Mouse (Mus musculus) hindbrain, embryonic 13.5 days (tissue): ENCODE data around the gene Mrpl51. TPM values are rescaled to one million over a fixed set of nuclear protein-coding genes. Genes with fewer than 3 reads are reported as not detected.
A peak's percentile ranks its signal among the peaks of the same experiment; 100 is the strongest.

ENCODE experiments used
- ATAC-seq: fragments of 200-750 bp; cut with Nextera tagmentation; 2 replicates; pipeline ENCODE4 v1.8.0; 2017; ENCODE audit warnings: moderate TSS enrichment; ENCODE audit not compliant: low FRiP score
- H3K27ac ChIP-seq: fragments of 300-500 bp; sonication (generic); 2 replicates; pipeline ENCODE4 v1.5.1; 2015; ENCODE audit warnings: inconsistent platforms, mild to moderate bottlenecking, moderate library complexity
- H3K27me3 ChIP-seq: fragments of 300-500 bp; sonication (generic); 2 replicates; pipeline ENCODE4 v1.6.1; 2015; ENCODE audit warnings: mild to moderate bottlenecking, inconsistent platforms
- H3K36me3 ChIP-seq: fragments of 300-500 bp; sonication (generic); 2 replicates; pipeline ENCODE4 v1.6.1; 2015; ENCODE audit warnings: mild to moderate bottlenecking, inconsistent platforms
- H3K4me1 ChIP-seq: fragments of 300-500 bp; sonication (generic); replicated peaks from 2 replicates; pipeline ENCODE4 v1.6.1; 2015; ENCODE audit warnings: inconsistent platforms
- H3K4me2 ChIP-seq: fragments of 300-500 bp; sonication (generic); 2 replicates; pipeline ENCODE4 v1.6.1; 2015; ENCODE audit warnings: inconsistent platforms, mild to moderate bottlenecking, moderate library complexity
- H3K4me3 ChIP-seq: fragments of 300-500 bp; sonication (generic); 2 replicates; pipeline ENCODE4 v1.5.1; 2015; ENCODE audit warnings: mild to moderate bottlenecking, inconsistent platforms
- H3K9ac ChIP-seq: fragments of 300-500 bp; sonication (generic); 2 replicates; pipeline ENCODE4 v1.6.1; 2015; ENCODE audit warnings: mild to moderate bottlenecking, inconsistent platforms
- H3K9me3 ChIP-seq: fragments of 300-500 bp; sonication (generic); 2 replicates; pipeline ENCODE4 v1.6.1; 2016; ENCODE audit warnings: inconsistent platforms
- WGBS: fragments of 180-500 bp; shearing (Covaris S2); methylation state at CpG from one replicate; pipeline ENCODE4 v1.1.7; 2015; 5-methylcytosine and 5-hydroxymethylcytosine counted together
- polyA plus RNA-seq: library from polyadenylated mRNA; unstranded; fragments of >200 nt; fragmentation: Nextera tagmentation; extraction: Ambion mirVana; gene quantifications from 2 replicates; pipeline ENCODE4 v1.2.1, GENCODE M21; 2015

Gene Mrpl51
- polyA plus RNA-seq, 1 experiment from 2014 or later = 158 TPM

DNA sequence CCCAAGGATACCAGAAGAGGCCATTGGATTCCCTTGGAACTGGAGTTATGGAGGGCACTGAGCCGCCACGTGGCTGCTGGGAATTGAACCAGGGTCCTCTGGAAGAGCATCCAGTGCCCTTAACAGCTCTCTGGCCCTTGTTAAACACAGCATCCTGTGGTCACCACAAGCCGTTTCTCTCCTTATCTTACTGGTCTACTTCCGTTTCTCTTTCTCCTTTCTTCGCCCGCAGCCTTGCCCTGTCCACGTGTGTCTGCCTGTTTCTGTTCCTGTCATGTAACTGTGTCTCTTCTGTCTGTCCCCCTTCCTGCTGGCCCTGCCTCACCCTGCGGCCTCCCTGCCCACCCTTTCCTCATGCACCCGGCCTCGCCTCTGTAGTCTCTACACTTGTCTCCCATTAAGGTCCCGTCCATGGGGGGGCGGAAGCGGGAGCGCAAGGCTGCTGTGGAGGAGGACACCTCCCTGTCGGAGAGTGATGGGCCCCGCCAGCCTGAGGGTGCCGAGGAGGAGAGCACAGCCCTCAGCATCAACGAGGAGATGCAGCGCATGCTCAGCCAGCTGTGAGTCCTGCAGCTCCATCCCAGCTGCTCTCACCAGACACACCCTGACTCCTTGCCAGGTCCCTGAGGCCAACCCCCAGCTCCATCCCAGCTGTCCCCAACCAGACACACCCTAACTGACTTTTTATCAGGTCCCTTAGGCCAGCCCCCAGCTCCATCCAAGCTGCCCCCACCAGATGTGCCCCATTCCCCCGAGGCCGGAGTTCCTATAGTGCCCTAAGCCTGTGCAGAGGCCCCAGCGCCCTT lies 39.2 kb upstream of the Mrpl51 start:
- H3K36me3 ChIP-seq = peaks cover 59% of the 10 kb centered on the region
- peaks cover 33% of the 10 kb centered on the region for H3K4me1 ChIP-seq
- H3K9ac ChIP-seq = no peak overlapping the region; the same call in 1 of the 2 replicates
- no peaks in the 10 kb centered on the region for H3K27me3 ChIP-seq
- no peak overlapping the region for H3K4me3 ChIP-seq
- no peaks in the 10 kb centered on the region for H3K9me3 ChIP-seq
- WGBS = 83% methylated on average over 22 of the region's 22 CpGs
- no peak overlapping the region for H3K4me2 ChIP-seq
- H3K27ac ChIP-seq = no peak overlapping the region
- ATAC-seq = no peak

DNA sequence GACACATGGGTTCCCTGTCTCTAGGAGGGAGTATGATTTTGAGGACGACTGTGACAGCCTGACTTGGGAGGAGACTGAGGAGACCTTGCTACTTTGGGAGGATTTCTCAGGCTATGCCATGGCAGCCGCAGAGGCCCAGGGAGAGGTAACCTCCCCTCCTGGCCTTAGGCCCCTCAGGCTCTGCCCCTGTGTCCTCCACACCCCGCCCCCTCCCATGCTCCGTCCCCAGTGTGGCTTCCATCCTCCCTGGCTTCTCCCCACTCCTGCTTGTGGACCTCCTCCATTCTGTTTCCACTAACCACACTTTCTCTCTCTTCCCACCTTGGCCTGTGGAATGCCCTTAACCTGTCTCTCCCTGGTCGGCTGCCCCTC lies 38.6 kb upstream of the Mrpl51 start:
- ATAC-seq = no peak
- peaks cover 63% of the 10 kb centered on the region for H3K36me3 ChIP-seq

DNA sequence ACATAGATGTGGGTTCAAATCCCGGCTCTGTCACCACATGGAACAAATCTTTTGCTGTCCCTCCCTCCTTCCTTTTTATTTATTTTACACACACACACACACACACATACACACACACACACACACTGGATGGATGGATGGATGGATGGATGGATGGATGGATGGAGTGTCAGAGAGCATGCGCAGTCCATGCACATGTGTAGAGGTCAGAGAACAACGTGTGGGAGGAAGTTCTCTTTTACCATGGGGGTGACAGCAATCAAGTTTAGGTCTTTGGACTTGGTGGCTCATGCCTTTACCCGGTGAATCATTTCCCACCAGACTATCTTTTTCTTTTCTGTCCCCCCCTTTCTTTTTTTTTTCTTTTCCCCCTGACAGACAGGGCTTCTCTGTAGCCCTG lies 37.9 kb upstream of the Mrpl51 start:
- Histone ChIP-seq H3K36me3 (peaks cover 67% of the 10 kb centered on the region), H3K4me2 (no peak overlapping the region), H3K9ac (no peak overlapping the region), H3K27ac (no peak overlapping the region), H3K4me1 (peaks cover 26% of the 10 kb centered on the region), H3K27me3 (no peaks in the 10 kb centered on the region), H3K4me3 (no peak overlapping the region), H3K9me3 (no peaks in the 10 kb centered on the region)
- no peak for ATAC-seq
- 93% methylated on average over 4 of the region's 4 CpGs for WGBS

More for the DNA sequence above, 38.6 kb upstream of the Mrpl51 start:
- Histone ChIP-seq H3K4me3 (no peak overlapping the region), H3K27me3 (no peaks in the 10 kb centered on the region), H3K27ac (no peak overlapping the region), H3K4me2 (no peak overlapping the region), H3K4me1 (peaks cover 33% of the 10 kb centered on the region), H3K9ac (no peak overlapping the region; the same call in 1 of the 2 replicates), H3K9me3 (no peaks in the 10 kb centered on the region)
- WGBS = 78% methylated on average over 5 of the region's 5 CpGs

GRCm38 (mm10) chr6:125154550-125154949 lies 37.1 kb upstream of the Mrpl51 start:
- no peak overlapping the region for H3K27ac ChIP-seq
- no peaks in the 10 kb centered on the region for H3K9me3 ChIP-seq
- no peak overlapping the region for H3K9ac ChIP-seq
- no peak overlapping the region for H3K4me2 ChIP-seq
- H3K36me3 ChIP-seq = peaks cover 71% of the 10 kb centered on the region
- no peaks in the 10 kb centered on the region for H3K27me3 ChIP-seq
- ATAC-seq = no peak
- H3K4me3 ChIP-seq = no peak overlapping the region
- peaks cover 17% of the 10 kb centered on the region for H3K4me1 ChIP-seq

DNA sequence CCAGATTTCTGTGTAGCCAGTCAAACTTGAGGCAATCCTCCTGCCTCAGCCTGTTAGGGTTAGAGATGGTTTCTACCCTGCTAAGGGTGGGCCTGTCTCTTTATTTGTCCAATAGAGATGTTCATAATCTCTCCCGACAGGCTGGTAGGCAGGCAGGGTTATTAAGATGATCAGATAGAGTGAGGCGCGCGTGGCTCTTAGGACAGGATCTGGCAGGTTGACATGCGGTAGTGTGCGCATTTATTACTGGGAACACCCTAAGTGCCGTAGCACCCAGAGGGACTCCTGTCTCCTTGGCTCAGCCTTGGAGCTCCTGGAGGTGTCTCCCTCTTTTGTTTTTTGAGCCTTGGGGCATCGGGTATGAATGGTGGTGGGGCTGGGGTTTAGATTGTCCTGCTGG lies 36.3 kb upstream of the Mrpl51 start:
- Histone ChIP-seq H3K27me3 (no peaks in the 10 kb centered on the region), H3K36me3 (peaks cover 75% of the 10 kb centered on the region), H3K4me3 (no peak overlapping the region), H3K9me3 (no peaks in the 10 kb centered on the region), H3K4me1 (peaks cover 15% of the 10 kb centered on the region), H3K4me2 (no peak overlapping the region), H3K27ac (no peak overlapping the region), H3K9ac (no peak overlapping the region)
- 79% methylated on average over 8 of the region's 8 CpGs for WGBS
- ATAC-seq = no peak

- ATAC-seq = no peak
These were observed 35.1 kb upstream of the Mrpl51 start for GRCm38 (mm10) chr6:125156491-125156890.

GRCm38 (mm10) chr6:125156903-125157614 lies 34.5 kb upstream of the Mrpl51 start:
- Histone ChIP-seq H3K27me3 (no peaks in the 10 kb centered on the region), H3K36me3 (peaks cover 79% of the 10 kb centered on the region), H3K9ac (peak overlapping the region; percentile 19; the same call in 1 of the 2 replicates), H3K4me1 (peaks cover 29% of the 10 kb centered on the region), H3K4me3 (no peak overlapping the region), H3K27ac (peak overlapping the region; percentile 63), H3K9me3 (no peaks in the 10 kb centered on the region), H3K4me2 (no peak overlapping the region)
- no peak for ATAC-seq
- WGBS = 13% methylated on average over 7 of the region's 7 CpGs

More at GRCm38 (mm10) chr6:125156491-125156890, 35.1 kb upstream of the Mrpl51 start:
- Histone ChIP-seq H3K9me3 (no peaks in the 10 kb centered on the region), H3K4me1 (peaks cover 25% of the 10 kb centered on the region), H3K4me3 (no peak overlapping the region), H3K36me3 (peaks cover 82% of the 10 kb centered on the region), H3K27me3 (no peaks in the 10 kb centered on the region), H3K4me2 (no peak overlapping the region), H3K9ac (no peak overlapping the region), H3K27ac (no peak overlapping the region)
- 71% methylated on average over 3 of the region's 3 CpGs for WGBS

DNA sequence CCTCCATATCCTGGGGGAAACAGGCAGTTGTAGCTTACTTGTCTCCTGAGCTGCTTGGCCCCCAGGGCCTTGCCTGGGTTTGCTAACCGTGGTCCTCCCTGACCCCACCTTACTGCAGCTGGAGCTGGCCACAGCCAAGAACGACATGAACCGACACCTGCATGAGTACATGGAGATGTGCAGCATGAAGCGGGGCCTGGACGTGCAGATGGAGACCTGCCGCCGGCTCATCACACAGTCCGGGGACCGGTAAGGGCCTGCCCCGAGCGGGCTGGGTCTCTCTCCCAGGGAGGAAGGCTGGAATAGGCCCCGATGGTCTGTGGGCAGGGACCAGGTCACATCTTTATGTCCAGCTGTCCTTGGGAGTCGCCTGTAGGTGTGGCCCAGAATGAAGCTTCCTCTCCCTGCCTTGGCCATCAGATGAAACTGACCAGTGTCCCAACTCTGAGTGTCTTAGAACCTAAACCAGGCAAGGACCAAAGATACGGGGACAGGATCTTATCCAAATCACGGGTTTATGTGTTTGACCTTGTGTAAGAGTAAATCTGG lies 32.6 kb upstream of the Mrpl51 start:
- Histone ChIP-seq H3K4me1 (peaks cover 40% of the 10 kb centered on the region), H3K27me3 (no peaks in the 10 kb centered on the region), H3K9me3 (no peaks in the 10 kb centered on the region), H3K27ac (no peak overlapping the region), H3K4me3 (no peak overlapping the region), H3K36me3 (peaks cover 74% of the 10 kb centered on the region), H3K9ac (no peak overlapping the region), H3K4me2 (no peak overlapping the region)
- no peak for ATAC-seq
- 89% methylated on average over 15 of the region's 15 CpGs for WGBS

DNA sequence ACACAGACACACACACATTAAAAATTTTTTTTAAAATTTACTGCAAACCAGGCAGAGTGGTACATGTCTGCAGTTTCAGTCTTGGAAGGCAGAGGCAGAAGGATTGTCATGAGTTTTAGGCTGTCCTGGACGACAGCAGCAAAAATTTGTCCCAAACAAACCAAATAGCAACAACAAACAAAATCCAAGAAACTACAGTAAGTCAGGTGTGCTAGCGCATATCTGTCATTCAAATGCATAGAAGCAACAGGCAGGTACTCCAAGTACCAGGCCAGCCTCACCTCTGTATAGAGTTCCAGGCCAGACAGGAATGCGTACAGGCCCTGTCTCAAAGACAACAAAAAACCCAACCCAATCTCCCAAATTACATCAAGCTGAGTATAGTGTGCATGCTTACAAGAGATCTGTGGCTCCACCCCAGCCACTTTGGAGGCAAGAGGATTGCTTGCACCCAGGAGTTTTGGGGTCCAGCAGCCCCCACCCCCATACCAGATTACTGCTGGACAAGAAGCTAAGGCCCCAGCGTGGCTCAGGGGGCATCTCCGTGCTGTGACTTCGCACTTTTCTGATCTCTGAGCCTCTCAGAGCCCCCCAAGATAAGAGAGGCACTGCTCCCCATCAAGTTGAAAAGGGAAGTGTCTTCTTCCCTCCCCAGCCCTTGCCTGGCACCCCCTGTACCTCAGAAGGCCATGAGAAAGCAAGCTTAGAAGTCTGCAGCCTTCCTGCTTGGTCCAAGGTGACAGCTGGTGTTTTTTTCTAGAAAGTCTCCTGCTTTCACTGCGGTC lies 31.6 kb upstream of the Mrpl51 start:
- peak overlapping the region; percentile 35; the same call in 1 of the 2 replicates for H3K9ac ChIP-seq
- no peak overlapping the region for H3K4me2 ChIP-seq
- peaks cover 46% of the 10 kb centered on the region for H3K4me1 ChIP-seq
- ATAC-seq = no peak
- WGBS = 83% methylated on average over 7 of the region's 7 CpGs
- H3K36me3 ChIP-seq = peaks cover 72% of the 10 kb centered on the region
- no peak overlapping the region for H3K4me3 ChIP-seq
- no peaks in the 10 kb centered on the region for H3K27me3 ChIP-seq
- H3K9me3 ChIP-seq = no peaks in the 10 kb centered on the region
- H3K27ac ChIP-seq = no peak overlapping the region

GRCm38 (mm10) chr6:125160558-125160853 lies 31.1 kb upstream of the Mrpl51 start:
- H3K9me3 ChIP-seq = no peaks in the 10 kb centered on the region
- H3K4me3 ChIP-seq = no peak overlapping the region
- H3K9ac ChIP-seq = no peak overlapping the region; the same call in 1 of the 2 replicates
- H3K27me3 ChIP-seq = no peaks in the 10 kb centered on the region
- H3K27ac ChIP-seq = no peak overlapping the region
- no peak overlapping the region for H3K4me2 ChIP-seq
- peaks cover 68% of the 10 kb centered on the region for H3K36me3 ChIP-seq
- peaks cover 46% of the 10 kb centered on the region for H3K4me1 ChIP-seq
- ATAC-seq = no peak
- WGBS = 61% methylated on average over 10 of the region's 10 CpGs

- Histone ChIP-seq H3K27ac (no peak overlapping the region), H3K36me3 (peaks cover 62% of the 10 kb centered on the region), H3K9me3 (no peaks in the 10 kb centered on the region), H3K4me2 (no peak overlapping the region), H3K27me3 (no peaks in the 10 kb centered on the region), H3K4me1 (peaks cover 50% of the 10 kb centered on the region), H3K9ac (peak overlapping the region; percentile 24; the same call in 1 of the 2 replicates), H3K4me3 (no peak overlapping the region)
- WGBS = 18% methylated on average over 22 of the region's 22 CpGs
- ATAC-seq = no peak
These were observed 30.5 kb upstream of the Mrpl51 start for GRCm38 (mm10) chr6:125160854-125161760.
